Mouse (Mus musculus): Measurements from ENCODE around the gene Tspan4. TPM values are rescaled to one million over a fixed set of nuclear protein-coding genes. Genes with fewer than 3 reads are reported as not detected.

Tspan4 gene
- 18.0 and 20.0 TPM in 2 replicates for polyA plus RNA-seq (2015; fragmentation: Nextera tagmentation; extraction: Ambion mirVana)

DNA sequence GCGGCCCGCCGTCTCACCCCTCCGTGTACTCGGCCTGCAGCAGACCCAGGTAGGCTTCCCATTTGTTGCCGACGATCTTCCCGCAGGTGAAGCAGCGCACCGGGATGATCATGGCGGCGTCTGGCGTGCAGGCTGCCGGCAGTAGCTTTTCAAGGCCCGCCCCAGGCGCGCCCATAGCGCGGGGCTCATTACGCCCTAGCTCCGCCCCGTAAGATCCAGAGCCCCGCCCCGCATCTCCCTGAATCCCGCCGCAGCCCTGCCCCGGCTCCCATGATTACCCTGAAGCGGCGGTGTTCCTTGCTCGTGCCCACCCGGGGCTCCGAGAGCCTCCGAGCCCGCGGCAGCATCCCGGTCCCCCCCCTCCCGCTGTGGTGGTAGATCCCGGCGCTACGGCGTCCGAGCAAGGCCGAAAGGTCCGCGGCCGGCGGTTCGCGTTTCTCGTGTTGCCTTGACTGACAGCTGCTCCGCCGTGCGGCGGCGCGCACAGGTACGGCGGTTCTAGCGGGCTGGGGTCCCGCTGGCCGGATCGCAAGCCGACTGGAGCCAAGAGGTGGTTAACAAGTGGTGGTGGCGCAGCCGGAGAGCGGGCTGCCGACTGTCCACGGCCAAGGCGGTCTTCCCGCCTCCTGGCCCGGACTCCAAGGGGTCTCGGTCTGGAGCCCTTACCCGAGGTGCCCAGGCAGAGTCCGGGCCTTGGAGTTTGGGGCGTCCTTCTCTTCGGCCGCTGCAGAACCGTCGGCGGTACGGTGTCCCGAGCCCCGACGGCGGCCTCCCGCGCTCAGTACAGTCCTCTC is at the start of gene Tspan4, which contains the start of gene Polr2l:
Gene Tspan4 (plus strand): TSS at position 230 of the 794 bp plus-strand sequence.
Gene Polr2l (minus strand): TSS at position 122 of the 794 bp plus-strand sequence.
- Histone ChIP-seq H3K27ac (peak within 1 kb of the TSS; percentile 85), H3K9ac (peak within 1 kb of the TSS; percentile 86), H3K27me3 (peaks cover 27% of the 10 kb centered on the region), H3K4me3 (peak within 1 kb of the TSS; percentile 81), H3K9me3 (replicated peaks) (no peaks in the 10 kb centered on the region), H3K4me1 (peaks cover 34% of the 10 kb centered on the region), H3K4me2 (peak within 1 kb of the TSS; percentile 87), H3K36me3 (ENCODE audit: poor library complexity, severe bottlenecking) (peaks cover 26% of the 10 kb centered on the region)
- whole genome bisulfite sequencing = under 1% methylated on average over 87 of the region's 87 CpGs
- peak; percentile 91 for ATAC-seq

DNA sequence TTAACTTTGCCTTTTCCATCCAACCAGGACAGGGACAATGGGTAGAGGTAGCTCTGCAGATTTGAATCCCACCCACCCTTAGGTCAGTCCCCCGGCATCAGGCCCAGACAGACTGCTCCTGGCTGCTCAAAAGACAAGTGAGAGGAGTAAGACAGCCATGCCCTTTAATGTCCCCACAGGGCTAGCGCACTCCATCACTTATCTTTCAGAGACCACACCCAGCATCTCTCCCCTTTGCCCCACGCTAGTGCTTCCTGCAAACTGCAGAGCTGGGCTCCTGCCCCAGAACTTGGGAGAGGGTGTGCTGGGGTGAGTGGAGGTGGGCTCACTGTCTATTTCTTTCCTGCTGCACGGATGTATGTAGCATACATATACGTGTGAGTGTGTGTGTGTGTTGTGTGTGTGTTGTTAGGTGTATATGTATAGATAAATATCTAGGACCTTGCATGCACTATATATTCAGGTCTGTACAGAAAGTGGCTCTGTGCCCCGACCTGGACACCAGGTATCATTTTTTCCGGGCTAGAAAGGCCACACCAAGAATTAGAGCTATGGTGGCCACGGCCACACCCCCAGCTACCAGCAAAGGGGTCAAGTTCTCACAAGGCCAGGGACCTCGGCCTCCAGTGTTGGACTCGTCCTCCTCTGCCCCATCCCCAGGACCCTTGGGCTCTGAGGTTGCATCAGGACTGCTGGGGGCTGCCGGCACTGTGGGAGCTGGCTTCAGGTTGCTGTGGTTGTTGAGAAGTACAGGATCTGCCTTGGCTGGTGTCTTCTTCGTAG is 47.9 kb upstream of the Tspan4 start:
- peaks cover 37% of the 10 kb centered on the region for H3K36me3 ChIP-seq (ENCODE audit: poor library complexity, severe bottlenecking)
- H3K4me3 ChIP-seq = no peak overlapping the region
- no peak for ATAC-seq
- WGBS = 90% methylated on average over 12 of the region's 12 CpGs
- H3K9ac ChIP-seq = no peak overlapping the region
- H3K4me2 ChIP-seq = no peak overlapping the region
- H3K27me3 ChIP-seq = no peaks in the 10 kb centered on the region
- peaks cover 23% of the 10 kb centered on the region for H3K4me1 ChIP-seq
- H3K9me3 ChIP-seq (replicated peaks) = no peaks in the 10 kb centered on the region
- no peak overlapping the region for H3K27ac ChIP-seq

DNA sequence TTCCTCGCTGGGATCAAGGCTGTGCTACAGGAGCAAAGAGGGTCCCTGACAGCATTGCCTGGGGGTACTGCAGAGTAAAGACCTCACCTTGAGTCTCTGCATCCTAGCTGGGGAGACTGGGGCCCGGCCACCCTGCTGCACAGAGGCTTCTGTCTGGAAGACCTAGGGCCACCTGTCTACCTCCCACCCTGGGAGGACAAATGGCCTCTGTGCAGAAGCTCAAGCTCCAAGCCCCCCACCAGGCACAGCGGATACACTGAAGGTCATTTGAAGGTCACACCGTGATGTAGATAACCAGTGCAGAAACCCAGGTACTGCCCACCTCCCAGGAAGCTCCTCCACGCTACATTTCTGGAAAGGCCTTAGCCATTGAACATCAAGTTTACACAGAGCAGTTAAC is 46.3 kb upstream of the Tspan4 start:
- peaks cover 53% of the 10 kb centered on the region for H3K36me3 ChIP-seq (ENCODE audit: poor library complexity, severe bottlenecking)
- peak; percentile 0; the same call in 1 of the 2 replicates for ATAC-seq
- WGBS = 54% methylated on average over 5 of the region's 5 CpGs

DNA sequence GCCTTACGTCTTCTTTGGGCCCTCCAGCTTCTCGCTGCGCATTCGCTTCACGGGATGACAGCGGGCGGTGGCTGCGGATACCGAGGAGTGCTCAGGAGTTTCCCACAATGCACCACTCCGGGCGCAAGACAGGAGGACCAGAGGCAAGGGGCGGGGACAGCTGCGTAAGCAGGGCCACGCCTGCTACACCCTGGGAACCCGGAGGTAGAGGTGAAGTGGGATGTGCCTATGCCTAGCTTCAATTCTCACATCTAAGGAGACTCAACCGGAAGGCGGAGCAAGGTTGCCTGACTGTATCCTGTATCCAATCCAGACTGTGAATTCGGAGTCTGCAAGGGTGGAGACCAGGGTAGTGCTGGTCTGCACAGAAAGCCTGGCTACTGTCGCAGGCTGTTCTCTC is 45.7 kb upstream of the Tspan4 start, which contains the start of gene Cend1:
Gene Cend1 (minus strand): TSS at position 182 of the 400 bp plus-strand sequence.
- under 1% methylated on average over 19 of the region's 19 CpGs for WGBS
- H3K4me2 ChIP-seq = peak within 1 kb of the TSS; percentile 91
- H3K9ac ChIP-seq = peak within 1 kb of the TSS; percentile 79
- H3K36me3 ChIP-seq (ENCODE audit: poor library complexity, severe bottlenecking) = peaks cover 55% of the 10 kb centered on the region
- H3K4me3 ChIP-seq = peak within 1 kb of the TSS; percentile 52
- H3K4me1 ChIP-seq = peaks cover 40% of the 10 kb centered on the region
- no peaks in the 10 kb centered on the region for H3K9me3 ChIP-seq (replicated peaks)
- peak; percentile 87 for ATAC-seq
- peak within 1 kb of the TSS; percentile 62 for H3K27ac ChIP-seq
- H3K27me3 ChIP-seq = no peaks in the 10 kb centered on the region

More for the DNA sequence above, 46.3 kb upstream of the Tspan4 start:
- Histone ChIP-seq H3K27ac (peak overlapping the region; percentile 62), H3K4me3 (peak overlapping the region; percentile 52), H3K9ac (peak overlapping the region; percentile 79), H3K4me1 (peaks cover 34% of the 10 kb centered on the region), H3K9me3 (replicated peaks) (no peaks in the 10 kb centered on the region), H3K27me3 (no peaks in the 10 kb centered on the region), H3K4me2 (peak overlapping the region; percentile 91)

DNA sequence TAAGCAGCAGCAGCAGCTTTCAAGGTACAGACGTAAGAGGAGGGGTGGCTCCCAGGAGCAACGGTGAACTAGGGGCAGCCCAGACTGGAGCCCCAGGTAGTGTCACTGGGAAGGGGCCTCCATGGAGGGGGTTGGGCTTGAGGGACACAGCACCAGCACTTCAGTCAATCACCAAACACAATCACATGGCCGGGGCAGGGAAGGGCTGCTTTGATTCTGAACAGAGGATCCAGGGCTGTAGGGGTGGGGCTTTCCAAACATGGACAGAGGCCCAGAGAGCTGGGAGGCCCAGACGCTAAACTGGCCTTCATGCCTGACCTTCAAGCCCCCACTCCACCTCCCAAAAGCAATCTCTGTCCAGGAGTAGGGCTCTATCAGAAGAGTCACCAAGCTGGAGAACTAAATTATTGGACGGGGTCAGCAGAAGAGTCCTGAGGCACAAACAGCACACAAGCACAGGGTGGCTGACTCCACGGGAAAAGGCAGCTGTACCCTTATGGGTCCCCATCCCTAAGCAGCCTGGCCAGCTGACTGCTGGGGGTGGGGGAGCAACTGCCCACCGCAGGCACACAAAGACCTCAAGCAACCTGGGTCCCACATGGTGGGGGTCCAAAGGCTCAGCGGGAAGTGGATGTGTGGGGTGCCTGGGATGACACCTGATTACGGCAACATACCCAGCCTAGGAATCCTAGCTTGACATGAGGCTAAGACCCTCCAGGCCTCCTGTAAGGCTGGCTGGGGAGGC is 45.0 kb upstream of the Tspan4 start:
- 69% methylated on average over 9 of the region's 9 CpGs for WGBS
- peak overlapping the region; percentile 52; the same call in 1 of the 2 replicates for H3K4me3 ChIP-seq
- H3K4me2 ChIP-seq = peak overlapping the region; percentile 91
- ATAC-seq = peak; percentile 7
- H3K9ac ChIP-seq = no peak overlapping the region; the same call in 1 of the 2 replicates
- peaks cover 47% of the 10 kb centered on the region for H3K4me1 ChIP-seq
- no peaks in the 10 kb centered on the region for H3K9me3 ChIP-seq (replicated peaks)
- H3K36me3 ChIP-seq (ENCODE audit: poor library complexity, severe bottlenecking) = peaks cover 55% of the 10 kb centered on the region
- no peaks in the 10 kb centered on the region for H3K27me3 ChIP-seq
- H3K27ac ChIP-seq = peak overlapping the region; percentile 62; the same call in 1 of the 2 replicates

DNA sequence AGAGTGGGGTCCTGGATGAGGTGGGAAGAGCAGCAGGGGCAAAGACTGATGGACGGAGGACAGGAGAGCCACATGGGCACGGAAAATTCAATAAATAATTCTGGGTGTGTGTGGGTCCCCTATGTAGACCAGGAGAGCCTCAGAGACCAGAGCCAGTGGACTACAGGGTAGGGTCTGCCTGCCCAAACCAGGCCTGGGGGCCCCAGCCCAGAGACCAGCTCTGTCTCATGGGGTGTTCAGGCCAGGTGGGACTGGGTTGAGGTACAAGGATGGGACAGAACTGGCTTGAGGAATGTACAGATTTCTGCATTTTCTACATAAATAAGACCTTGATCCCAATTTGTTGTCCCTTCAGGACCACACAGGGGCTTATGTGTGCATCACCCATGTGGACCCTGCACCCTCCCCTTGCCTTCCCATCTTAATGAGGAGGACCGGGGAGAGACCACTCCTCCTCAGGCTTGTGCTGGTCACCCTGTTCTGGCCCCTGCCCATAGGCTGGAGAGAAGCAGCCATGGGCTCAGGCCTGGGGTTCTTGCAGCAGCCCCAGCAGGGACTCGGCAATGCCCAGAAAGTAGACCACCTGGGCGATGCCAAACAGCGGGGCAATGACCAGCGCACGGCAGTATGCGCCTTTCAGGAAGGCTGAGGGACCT is 44.3 kb upstream of the Tspan4 start:
- ATAC-seq = no peak
- H3K27ac ChIP-seq = no peak overlapping the region
- no peak overlapping the region for H3K4me2 ChIP-seq
- H3K9ac ChIP-seq = no peak overlapping the region; the same call in 1 of the 2 replicates
- 96% methylated on average over 9 of the region's 9 CpGs for WGBS
- no peaks in the 10 kb centered on the region for H3K9me3 ChIP-seq (replicated peaks)
- H3K4me3 ChIP-seq = no peak overlapping the region
- H3K36me3 ChIP-seq (ENCODE audit: poor library complexity, severe bottlenecking) = peaks cover 55% of the 10 kb centered on the region
- no peaks in the 10 kb centered on the region for H3K27me3 ChIP-seq
- H3K4me1 ChIP-seq = peaks cover 53% of the 10 kb centered on the region

DNA sequence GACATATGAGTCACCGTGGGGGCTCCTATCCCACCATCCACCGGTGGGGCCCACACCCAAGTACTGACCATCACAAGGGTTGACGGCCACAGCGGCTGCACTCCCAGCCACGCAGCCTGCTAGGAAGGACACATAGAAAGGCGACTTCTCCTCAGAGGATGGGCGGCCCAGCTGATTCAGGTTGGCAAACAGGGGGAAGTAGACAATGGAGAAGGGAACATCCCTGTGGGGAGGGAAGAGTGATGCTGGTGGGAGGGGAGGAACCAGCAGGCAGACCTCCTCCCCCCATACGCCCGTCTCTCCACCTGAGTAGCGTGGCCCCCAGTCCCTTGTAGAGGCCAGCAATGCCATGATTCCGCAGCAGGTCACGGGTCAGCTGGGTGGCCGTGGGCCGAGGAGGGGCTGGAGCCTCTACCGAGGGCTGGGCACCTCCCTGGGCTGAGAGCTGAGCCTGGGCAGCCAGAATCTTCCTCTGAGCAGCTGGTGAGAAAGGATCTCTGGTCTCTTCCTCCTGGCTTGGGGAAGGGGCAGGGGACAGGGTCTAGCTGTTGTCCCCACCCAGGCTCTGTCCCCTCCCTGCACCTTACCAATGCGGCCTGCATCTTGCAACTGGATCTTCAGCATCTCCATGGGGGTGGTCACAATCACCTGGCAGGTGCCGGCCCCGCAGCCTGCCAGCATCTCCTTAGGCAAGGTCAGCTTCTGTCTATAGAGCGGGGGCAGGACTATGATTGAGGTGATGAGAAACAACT is 43.4 kb upstream of the Tspan4 start:
- 94% methylated on average over 19 of the region's 19 CpGs for WGBS
- H3K4me1 ChIP-seq = peaks cover 62% of the 10 kb centered on the region
- H3K4me3 ChIP-seq = no peak overlapping the region
- no peaks in the 10 kb centered on the region for H3K9me3 ChIP-seq (replicated peaks)
- H3K27me3 ChIP-seq = no peaks in the 10 kb centered on the region
- 0 out of 2 replicates have a peak overlapping the region, but pooled peaks have one; percentile 0 for H3K9ac ChIP-seq
- H3K27ac ChIP-seq = no peak overlapping the region
- ATAC-seq = no peak
- no peak overlapping the region for H3K4me2 ChIP-seq
- peaks cover 49% of the 10 kb centered on the region for H3K36me3 ChIP-seq (ENCODE audit: poor library complexity, severe bottlenecking)

DNA sequence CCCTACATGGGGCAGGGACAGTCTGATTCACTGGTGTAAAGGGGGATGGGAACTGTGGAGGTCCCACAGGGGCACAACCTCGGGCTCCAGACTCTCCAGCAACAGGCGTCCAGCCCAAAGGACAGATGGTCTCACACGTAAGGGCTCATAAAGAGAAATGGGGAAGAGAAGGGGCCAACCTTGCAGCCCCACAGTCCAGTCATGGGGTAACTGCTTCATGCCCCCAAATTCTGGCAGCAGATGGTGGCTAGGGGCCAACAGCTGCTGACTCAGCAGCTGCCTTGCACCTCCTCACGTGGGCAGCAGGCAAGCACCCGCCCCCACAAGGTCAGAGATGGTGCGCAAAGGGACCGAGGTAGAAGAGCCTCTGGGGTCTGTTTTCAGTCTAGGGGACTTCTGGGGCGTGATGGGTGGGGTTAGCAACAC is 42.8 kb upstream of the Tspan4 start:
- Histone ChIP-seq H3K9me3 (replicated peaks) (no peaks in the 10 kb centered on the region), H3K4me3 (no peak overlapping the region), H3K27me3 (no peaks in the 10 kb centered on the region), H3K4me2 (no peak overlapping the region), H3K27ac (no peak overlapping the region), H3K9ac (no peak overlapping the region), H3K36me3 (ENCODE audit: poor library complexity, severe bottlenecking) (peaks cover 43% of the 10 kb centered on the region), H3K4me1 (peaks cover 68% of the 10 kb centered on the region)
- 91% methylated on average over 8 of the region's 8 CpGs for WGBS
- no peak for ATAC-seq

DNA sequence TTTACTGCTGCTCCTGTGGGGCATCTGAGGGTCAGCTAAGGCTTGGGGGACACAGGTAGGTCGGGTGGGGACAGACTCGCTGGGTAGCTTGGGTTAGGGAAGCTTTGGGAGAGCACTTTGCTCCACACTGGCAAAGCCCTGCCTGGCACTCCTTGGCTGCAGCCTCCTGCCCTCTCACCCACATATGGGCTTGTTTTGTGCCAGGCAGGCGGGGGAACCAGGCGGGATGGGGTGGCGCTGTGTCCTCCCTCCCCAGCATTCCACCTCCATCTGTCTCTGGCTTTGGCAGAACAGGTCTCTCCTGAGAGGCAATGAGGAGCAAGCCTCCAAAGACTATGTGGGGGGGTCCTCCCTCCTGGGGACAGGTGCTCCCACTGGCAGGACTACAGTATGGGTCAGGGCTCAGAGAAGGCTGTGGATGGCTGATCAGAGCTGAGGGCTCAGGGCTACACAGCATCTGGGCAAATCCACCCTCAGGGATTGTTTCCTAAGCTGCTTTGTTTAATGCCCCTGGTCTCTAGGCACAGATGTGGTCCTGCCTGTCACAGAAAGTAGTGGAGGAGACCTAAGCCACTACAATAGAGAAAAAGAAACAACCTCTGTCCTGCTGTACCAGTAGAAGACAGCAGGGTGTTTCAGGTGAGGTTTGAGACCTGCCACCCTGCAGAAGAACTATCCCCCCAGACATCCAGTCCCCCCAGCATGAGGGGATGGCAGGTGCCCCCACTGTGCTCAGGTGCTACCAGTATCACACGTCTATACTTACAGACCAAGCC is 42.1 kb upstream of the Tspan4 start:
- Histone ChIP-seq H3K27ac (no peak overlapping the region), H3K9me3 (replicated peaks) (no peaks in the 10 kb centered on the region), H3K4me3 (0 out of 2 replicates have a peak overlapping the region, but pooled peaks have one; percentile 4), H3K9ac (peak overlapping the region; percentile 82), H3K36me3 (ENCODE audit: poor library complexity, severe bottlenecking) (peaks cover 38% of the 10 kb centered on the region), H3K4me2 (peak overlapping the region; percentile 94), H3K27me3 (no peaks in the 10 kb centered on the region), H3K4me1 (peaks cover 73% of the 10 kb centered on the region)
- no peak for ATAC-seq
- WGBS = 82% methylated on average over 6 of the region's 6 CpGs

Measured in forebrain, embryonic 13.5 days (tissue).